Mouse (Mus musculus) kidney, adult 18-20 months (tissue): ENCODE measurements around the gene Gm20388.
A peak's percentile ranks its signal among the peaks of the same experiment; 100 is the strongest.

Experiments used
- DNase-seq: peaks from one replicate; pipeline ENCODE4 v3.0.0; 2021

The Gm20388 gene

GRCm38 (mm10) chr8:119964859-119965258, 54.2 kb downstream of the Gm20388 start:
- DNase-seq, result no peak

GRCm38 (mm10) chr8:119967435-119967834, 56.8 kb downstream of the Gm20388 start:
- DNase-seq, result no peak

GRCm38 (mm10) chr8:119970169-119970568, 59.5 kb downstream of the Gm20388 start:
- no peak for DNase-seq

GRCm38 (mm10) chr8:119972558-119972957, 61.9 kb downstream of the Gm20388 start:
- DNase-seq, result no peak

- DNase-seq, result no peak
Observed at GRCm38 (mm10) chr8:119978770-119979381, 68.2 kb downstream of the Gm20388 start.

GRCm38 (mm10) chr8:119981253-119981652, 70.6 kb downstream of the Gm20388 start:
- DNase-seq, result no peak

GRCm38 (mm10) chr8:119984085-119984484, 73.4 kb downstream of the Gm20388 start:
- peak; percentile 46 for DNase-seq

- no peak for DNase-seq
Observed at GRCm38 (mm10) chr8:119986174-119986573, 75.5 kb downstream of the Gm20388 start.

GRCm38 (mm10) chr8:119988087-119988486, 77.4 kb downstream of the Gm20388 start:
- DNase-seq, result no peak

- DNase-seq, result peak; percentile 69
Observed at GRCm38 (mm10) chr8:119992249-119992648, 81.6 kb downstream of the Gm20388 start, which contains the start of gene Crispld2. Gene Crispld2, plus strand, starts transcription at chr8:119992438.

GRCm38 (mm10) chr8:119994114-119994513, 83.5 kb downstream of the Gm20388 start:
- DNase-seq, result no peak

- no peak for DNase-seq
Observed at GRCm38 (mm10) chr8:119994556-119994955, 83.9 kb downstream of the Gm20388 start.

- DNase-seq, result no peak
Observed at GRCm38 (mm10) chr8:119997266-119997665, 86.6 kb downstream of the Gm20388 start.

- DNase-seq, result no peak
Observed at GRCm38 (mm10) chr8:120000461-120000860, 89.8 kb downstream of the Gm20388 start.

- peak; percentile 54 for DNase-seq
Observed at GRCm38 (mm10) chr8:120001712-120002111, 91.1 kb downstream of the Gm20388 start.

GRCm38 (mm10) chr8:120002348-120002747, 91.7 kb downstream of the Gm20388 start:
- DNase-seq, result peak; percentile 47

GRCm38 (mm10) chr8:120004154-120004702, 93.6 kb downstream of the Gm20388 start:
- DNase-seq, result peak; percentile 77

- DNase-seq, result no peak
Observed at GRCm38 (mm10) chr8:120004705-120005381, 94.2 kb downstream of the Gm20388 start.

- DNase-seq, result no peak
Observed at GRCm38 (mm10) chr8:120006645-120007160, 96.1 kb downstream of the Gm20388 start.

- no peak for DNase-seq
Observed at GRCm38 (mm10) chr8:120007178-120007577, 96.5 kb downstream of the Gm20388 start.

GRCm38 (mm10) chr8:120009284-120009683, 98.6 kb downstream of the Gm20388 start:
- DNase-seq, result no peak

GRCm38 (mm10) chr8:120012491-120012890, 101.8 kb downstream of the Gm20388 start:
- DNase-seq, result no peak

- no peak for DNase-seq
Observed at GRCm38 (mm10) chr8:120012927-120013326, 102.3 kb downstream of the Gm20388 start.
